Mouse (Mus musculus) forebrain, embryonic 14.5 days (tissue): ENCODE results near the gene Spon1. TPM values are rescaled to one million over a fixed set of nuclear protein-coding genes. Genes with fewer than 3 reads are reported as not detected.

Experiments used
- ATAC-seq: fragments of 200-750 bp; cut with Nextera tagmentation; 2 replicates; pipeline ENCODE4 v1.8.0; 2017; ENCODE audit warnings: mild to moderate bottlenecking, moderate library complexity
- DNase-seq: peaks from one replicate; pipeline ENCODE4 v3.0.0-alpha.2; 2015; ENCODE audit warnings: low spot score
- H3K27ac ChIP-seq: fragments of 300-500 bp; sonication (generic); 2 replicates; pipeline ENCODE4 v1.5.1; 2014; ENCODE audit warnings: low read depth, mild to moderate bottlenecking, control low read depth, low read length, moderate library complexity
- H3K27me3 ChIP-seq: fragments of 300-500 bp; sonication (generic); replicated peaks from 2 replicates; pipeline ENCODE4 v1.6.1; 2014; ENCODE audit warnings: low read length, control low read depth, mixed read lengths; ENCODE audit not compliant: control insufficient read depth, insufficient read depth
- H3K36me3 ChIP-seq: fragments of 300-500 bp; sonication (generic); 2 replicates; pipeline ENCODE4 v1.6.1; 2014; ENCODE audit warnings: low read length, control low read depth; ENCODE audit not compliant: control insufficient read depth, insufficient read depth
- H3K4me1 ChIP-seq: fragments of 300-500 bp; sonication (generic); 2 replicates; pipeline ENCODE4 v1.6.1; 2014; ENCODE audit warnings: antibody characterized with exemption, low read length, control low read depth; ENCODE audit not compliant: control insufficient read depth, insufficient read depth
- H3K4me2 ChIP-seq: fragments of 300-500 bp; sonication (generic); 2 replicates; pipeline ENCODE4 v1.6.1; 2014; ENCODE audit warnings: mild to moderate bottlenecking, control low read depth, low read length
- H3K4me3 ChIP-seq: fragments of 300-500 bp; sonication (generic); 2 replicates; pipeline ENCODE4 v1.5.1; 2014; ENCODE audit warnings: low read depth, low read length, control low read depth
- H3K9ac ChIP-seq: fragments of 300-500 bp; sonication (generic); 2 replicates; pipeline ENCODE4 v1.6.1; 2014; ENCODE audit warnings: mild to moderate bottlenecking, low read length, control low read depth, moderate library complexity
- H3K9me3 ChIP-seq: fragments of 300-500 bp; sonication (generic); replicated peaks from 2 replicates; pipeline ENCODE4 v1.6.1; 2016; ENCODE audit warnings: low read length, control low read depth, mixed read lengths; ENCODE audit not compliant: control insufficient read depth
- WGBS: fragments of 180-500 bp; shearing (Covaris S2); extraction: QIAGEN DNeasy Blood & Tissue Kit; methylation state at CpG from one replicate; pipeline ENCODE4 v1.1.7; 2014; 5-methylcytosine and 5-hydroxymethylcytosine counted together
- polyA plus RNA-seq: library from polyadenylated mRNA; unstranded; fragments of >200 nt; fragmentation: Nextera tagmentation; extraction: Ambion mirVana; gene quantifications from 2 replicates; pipeline ENCODE4 v1.2.1, GENCODE M21; 2014

The Spon1 gene
- polyA plus RNA-seq, 1 experiment from 2014 or later: 10.4 TPM

DNA sequence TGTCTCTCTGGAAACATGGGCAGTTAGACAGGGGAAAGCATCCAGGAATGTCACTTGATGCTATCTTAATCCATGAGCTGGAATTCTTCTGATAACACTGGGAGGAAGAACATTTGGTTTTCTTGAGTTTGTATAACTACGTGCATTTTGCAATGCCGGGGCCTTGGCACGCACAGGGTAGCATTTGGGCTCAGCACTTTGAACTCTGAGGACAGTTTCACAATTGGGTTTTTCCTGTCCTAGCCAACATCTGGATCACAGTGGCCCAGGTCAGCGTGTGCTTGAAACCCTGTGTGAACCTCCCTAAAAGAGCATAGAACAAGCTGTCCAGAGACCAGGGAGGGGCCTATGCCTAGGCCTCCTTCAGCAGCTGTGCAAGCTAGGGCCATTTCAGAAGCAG lies 196.3 kb downstream of the Spon1 start:
- Histone ChIP-seq H3K27ac (no peak overlapping the region), H3K9me3 (no peaks in the 10 kb centered on the region), H3K27me3 (no peaks in the 10 kb centered on the region), H3K9ac (no peak overlapping the region), H3K4me1 (no peaks in the 10 kb centered on the region; the same call in 1 of the 2 replicates), H3K4me2 (no peak overlapping the region), H3K4me3 (no peak overlapping the region), H3K36me3 (no peaks in the 10 kb centered on the region)
- WGBS: 94% methylated on average over 4 of the region's 4 CpGs
- no peak for DNase-seq
- ATAC-seq: no peak

GRCm38 (mm10) chr7:113963766-113964165 lies 198.0 kb downstream of the Spon1 start:
- no peak for ATAC-seq
- Histone ChIP-seq H3K4me2 (no peak overlapping the region), H3K9ac (no peak overlapping the region), H3K4me3 (no peak overlapping the region), H3K9me3 (no peaks in the 10 kb centered on the region), H3K27me3 (no peaks in the 10 kb centered on the region), H3K27ac (no peak overlapping the region), H3K4me1 (no peaks in the 10 kb centered on the region; the same call in 1 of the 2 replicates), H3K36me3 (no peaks in the 10 kb centered on the region)
- no peak for DNase-seq
- WGBS: 84% methylated on average over 4 of the region's 4 CpGs

- no peak overlapping the region for H3K4me3 ChIP-seq
- 92% methylated on average over 8 of the region's 8 CpGs for WGBS
- no peaks in the 10 kb centered on the region for H3K27me3 ChIP-seq
- H3K36me3 ChIP-seq: no peaks in the 10 kb centered on the region
- no peak for DNase-seq
- H3K9ac ChIP-seq: no peak overlapping the region
- no peak overlapping the region for H3K27ac ChIP-seq
- no peaks in the 10 kb centered on the region; the same call in 1 of the 2 replicates for H3K4me1 ChIP-seq
- no peak overlapping the region for H3K4me2 ChIP-seq
- H3K9me3 ChIP-seq: no peaks in the 10 kb centered on the region
- no peak for ATAC-seq
Observed at GRCm38 (mm10) chr7:113965625-113966024, 199.8 kb downstream of the Spon1 start.

DNA sequence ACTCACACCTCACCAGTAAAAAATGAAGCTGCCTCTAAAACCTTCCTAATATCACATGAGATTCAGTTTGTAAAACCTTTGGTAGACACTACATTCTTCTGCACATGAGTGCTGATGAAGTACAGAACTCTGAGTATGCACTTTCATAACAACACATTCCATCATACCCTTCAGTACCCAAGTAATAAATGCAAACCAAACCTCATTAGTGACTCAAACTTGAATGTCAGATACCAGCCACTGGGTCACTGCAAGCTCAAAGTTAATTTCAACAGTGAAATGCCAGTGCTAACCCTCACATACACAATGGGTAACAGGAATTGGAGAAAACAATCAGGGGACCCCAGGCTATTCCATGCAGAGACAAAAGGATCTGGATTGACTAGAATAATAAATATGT lies 203.4 kb downstream of the Spon1 start:
- Histone ChIP-seq H3K9ac (no peak overlapping the region), H3K9me3 (no peaks in the 10 kb centered on the region), H3K27me3 (no peaks in the 10 kb centered on the region), H3K27ac (no peak overlapping the region), H3K4me2 (no peak overlapping the region), H3K36me3 (no peaks in the 10 kb centered on the region), H3K4me3 (no peak overlapping the region), H3K4me1 (no peaks in the 10 kb centered on the region)
- ATAC-seq: no peak
- DNase-seq: no peak

DNA sequence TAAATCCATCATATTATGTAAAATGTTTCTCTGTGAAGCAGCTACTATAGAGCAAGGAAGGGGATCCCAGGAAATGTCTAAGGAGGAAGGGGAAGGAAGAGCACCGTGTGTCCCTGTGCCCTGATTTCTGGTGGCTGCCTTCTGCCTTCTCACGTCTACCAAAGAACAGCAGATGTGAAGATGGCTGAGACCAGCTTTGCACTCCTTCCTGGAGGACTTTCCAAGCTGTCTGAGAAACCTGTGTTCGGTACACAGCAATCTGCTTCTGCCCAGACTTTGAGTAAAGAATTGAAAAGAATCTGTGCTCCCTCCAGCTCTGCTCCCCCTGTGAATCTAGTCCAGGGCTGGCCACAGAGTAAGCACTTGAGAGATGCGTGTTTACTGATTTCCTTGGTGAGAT lies 206.7 kb downstream of the Spon1 start:
- Histone ChIP-seq H3K9me3 (no peaks in the 10 kb centered on the region), H3K4me3 (no peak overlapping the region), H3K4me2 (no peak overlapping the region), H3K27ac (no peak overlapping the region), H3K36me3 (no peaks in the 10 kb centered on the region), H3K4me1 (no peaks in the 10 kb centered on the region), H3K27me3 (no peaks in the 10 kb centered on the region), H3K9ac (no peak overlapping the region)
- WGBS: 92% methylated on average over 4 of the region's 4 CpGs
- DNase-seq: no peak
- ATAC-seq: no peak

DNA sequence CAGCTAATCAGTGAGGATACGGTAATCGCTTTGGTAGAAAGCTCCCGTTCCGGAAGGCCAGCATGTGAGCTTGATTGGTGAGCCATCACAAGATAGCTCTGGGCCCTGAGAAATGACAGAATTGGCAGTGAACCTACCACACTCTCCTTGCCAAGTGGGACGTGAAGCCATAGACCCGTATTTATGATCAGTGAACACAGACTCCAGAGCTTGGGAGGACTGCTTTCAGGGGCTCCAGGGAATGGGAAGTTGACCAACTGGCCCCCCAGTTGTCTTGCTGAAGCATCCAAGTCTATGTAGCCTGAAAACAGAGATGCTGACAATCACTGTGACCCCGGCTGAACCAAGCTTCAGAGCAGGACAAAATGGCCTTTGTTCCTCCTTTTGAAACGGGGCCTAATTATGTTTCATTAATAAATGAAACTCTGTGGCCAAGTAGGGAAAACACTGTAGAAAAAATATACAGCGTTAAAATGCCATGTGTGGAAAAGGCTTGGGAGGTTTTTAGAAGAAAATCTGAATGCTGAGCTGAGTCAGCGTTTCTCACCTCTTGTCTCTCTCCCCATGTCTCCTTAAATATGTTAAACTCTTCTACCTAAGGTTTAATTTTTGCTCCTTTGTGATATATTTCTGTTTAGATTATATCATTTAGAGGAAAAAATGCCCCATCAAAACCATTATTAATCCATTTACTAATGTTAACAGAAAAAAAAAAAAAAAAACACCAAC lies 220.8 kb downstream of the Spon1 start:
- peak; percentile 65 for DNase-seq
- H3K27ac ChIP-seq: no peak overlapping the region
- H3K4me1 ChIP-seq: 0 out of 2 replicates have a peak, but pooled peaks cover 2% of the 10 kb centered on the region
- H3K27me3 ChIP-seq: no peaks in the 10 kb centered on the region
- no peaks in the 10 kb centered on the region for H3K36me3 ChIP-seq
- H3K4me2 ChIP-seq: no peak overlapping the region
- H3K9me3 ChIP-seq: no peaks in the 10 kb centered on the region
- ATAC-seq: no peak
- H3K9ac ChIP-seq: no peak overlapping the region
- no peak overlapping the region for H3K4me3 ChIP-seq
- 51% methylated on average over 10 of the region's 10 CpGs for WGBS

DNA sequence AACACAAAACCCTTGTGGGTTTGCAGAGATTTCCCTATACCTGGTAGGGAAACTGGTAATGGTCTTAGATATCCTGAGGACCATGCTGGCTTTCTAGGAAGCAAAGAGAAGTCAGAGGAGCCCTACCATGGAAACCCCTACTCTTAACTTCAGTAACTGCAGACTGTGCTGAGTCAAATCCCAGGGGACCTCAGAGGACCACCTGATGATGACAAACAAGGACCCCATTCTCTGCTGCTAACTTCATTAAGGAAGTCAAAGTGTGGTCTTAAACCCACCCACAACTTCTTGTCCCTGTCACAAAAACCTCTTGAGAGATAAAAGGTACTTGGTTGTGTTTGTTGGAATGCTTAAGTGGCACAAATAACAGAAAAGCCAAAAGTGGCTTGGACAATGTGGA lies 222.4 kb downstream of the Spon1 start:
- no peak overlapping the region for H3K4me2 ChIP-seq
- no peak overlapping the region for H3K27ac ChIP-seq
- no peak for DNase-seq

GRCm38 (mm10) chr7:113997675-113998354 lies 232.0 kb downstream of the Spon1 start:
- Histone ChIP-seq H3K9me3 (no peaks in the 10 kb centered on the region), H3K9ac (no peak overlapping the region), H3K4me2 (no peak overlapping the region), H3K4me3 (no peak overlapping the region), H3K27me3 (no peaks in the 10 kb centered on the region; the same call in 1 of the 2 replicates), H3K36me3 (no peaks in the 10 kb centered on the region), H3K4me1 (no peaks in the 10 kb centered on the region), H3K27ac (no peak overlapping the region)
- ATAC-seq (no peak), DNase-seq (no peak)
- 84% methylated on average over 7 of the region's 7 CpGs for WGBS

More for the DNA sequence above, 222.4 kb downstream of the Spon1 start:
- H3K9ac ChIP-seq: no peak overlapping the region
- no peak overlapping the region for H3K4me3 ChIP-seq
- H3K36me3 ChIP-seq: no peaks in the 10 kb centered on the region
- H3K27me3 ChIP-seq: no peaks in the 10 kb centered on the region
- ATAC-seq: no peak
- no peaks in the 10 kb centered on the region for H3K9me3 ChIP-seq
- H3K4me1 ChIP-seq: 0 out of 2 replicates have a peak, but pooled peaks cover 2% of the 10 kb centered on the region

DNA sequence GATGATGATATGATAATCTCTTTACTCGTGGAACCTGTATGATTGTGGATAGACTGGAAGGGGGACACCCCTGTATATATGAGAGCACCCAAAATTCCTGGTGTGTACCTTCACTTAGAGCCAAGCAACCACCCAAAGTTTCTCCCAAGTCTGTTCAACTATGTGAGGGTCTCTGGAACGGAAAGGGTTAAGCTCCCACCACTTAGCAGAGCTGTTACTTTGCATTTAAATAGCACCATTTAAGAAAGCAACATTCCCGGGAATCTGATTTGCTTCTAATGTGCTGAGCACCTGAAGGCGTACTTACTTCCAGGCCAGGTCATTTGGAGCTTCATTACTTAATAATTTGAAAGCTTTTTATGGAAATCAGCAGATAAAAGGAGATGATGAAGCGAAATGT lies 238.4 kb downstream of the Spon1 start:
- WGBS: 7% methylated on average over 5 of the region's 5 CpGs
- Histone ChIP-seq H3K4me2 (peak overlapping the region; percentile 36), H3K27me3 (no peaks in the 10 kb centered on the region; the same call in 1 of the 2 replicates), H3K4me1 (peaks cover 11% of the 10 kb centered on the region), H3K27ac (no peak overlapping the region), H3K36me3 (no peaks in the 10 kb centered on the region), H3K9me3 (no peaks in the 10 kb centered on the region), H3K4me3 (no peak overlapping the region), H3K9ac (peak overlapping the region; percentile 32)
- DNase-seq (peak; percentile 67), ATAC-seq (no peak)
